Mouse (Mus musculus) liver, embryonic 14.5 days (tissue): Measurements from ENCODE around the gene Mvb12a. TPM values are rescaled to one million over a fixed set of nuclear protein-coding genes. Genes with fewer than 3 reads are reported as not detected.
A peak's percentile ranks its signal among the peaks of the same experiment; 100 is the strongest.

ENCODE experiments used
- ATAC-seq: fragments of 200-750 bp; cut with Nextera tagmentation; 2 replicates; pipeline ENCODE4 v1.8.0; 2017; ENCODE audit warnings: moderate number of reproducible peaks, mild to moderate bottlenecking, moderate library complexity; ENCODE audit not compliant: insufficient read depth
- DNase-seq, 3 experiments: peaks; one replicate each; pipeline ENCODE4 v3.0.0-alpha.2; 2012 to 2013; ENCODE audit warnings: low read depth in 3 of 3, low spot score in 3 of 3
- H3K27ac ChIP-seq: fragments of 300-500 bp; sonication (generic); 2 replicates; pipeline ENCODE4 v1.5.1; 2014; ENCODE audit warnings: moderate library complexity, mild to moderate bottlenecking, control low read depth, inconsistent platforms
- H3K27me3 ChIP-seq: fragments of 300-500 bp; sonication (generic); 2 replicates; pipeline ENCODE4 v1.6.1; 2014; ENCODE audit warnings: mild to moderate bottlenecking, low read length, moderate library complexity; ENCODE audit not compliant: control insufficient read depth, insufficient read depth
- H3K36me3 ChIP-seq: fragments of 300-500 bp; sonication (generic); replicated peaks from 2 replicates; pipeline ENCODE4 v1.6.1; 2014; ENCODE audit warnings: low read depth; ENCODE audit not compliant: control insufficient read depth, insufficient read depth
- H3K4me1 ChIP-seq, 2 experiments: fragments of 200-500 bp in 1 of 2; fragments of 300-500 bp in 1 of 2; sonication (generic) in 1 of 2; replicated peaks; 2 replicates each; pipeline ENCODE4 v1.6.1; 2012 to 2014; ENCODE audit warnings: antibody characterized with exemption in 1 of 2, inconsistent platforms in 1 of 2, low read length in 1 of 2; ENCODE audit not compliant: control insufficient read depth in 2 of 2, insufficient read depth in 2 of 2
- H3K4me2 ChIP-seq: fragments of 300-500 bp; sonication (generic); 2 replicates; pipeline ENCODE4 v1.6.1; 2014; ENCODE audit warnings: low read depth, mild to moderate bottlenecking, control low read depth, moderate library complexity
- H3K4me3 ChIP-seq, 2 experiments: fragments of 200-500 bp in 1 of 2; fragments of 300-500 bp in 1 of 2; sonication (generic) in 1 of 2; 2 replicates each; pipeline ENCODE4 v1.5.1; 2012 to 2014; ENCODE audit warnings: low read depth in 2 of 2, low read length in 2 of 2, mild to moderate bottlenecking in 2 of 2, control low read depth in 1 of 2, inconsistent platforms in 1 of 2, moderate library complexity in 1 of 2; ENCODE audit not compliant: insufficient read depth in 1 of 2
- H3K9ac ChIP-seq: fragments of 300-500 bp; sonication (generic); replicated peaks from 2 replicates; pipeline ENCODE4 v1.6.1; 2014; ENCODE audit warnings: mild to moderate bottlenecking, control low read depth, moderate library complexity
- H3K9me3 ChIP-seq: fragments of 300-500 bp; sonication (generic); 2 replicates; pipeline ENCODE4 v1.6.1; 2016; ENCODE audit warnings: low read length, mixed read lengths; ENCODE audit not compliant: control insufficient read depth
- CTCF ChIP-seq: IDR thresholded peaks from 2 replicates; pipeline ENCODE4 v1.5.1; 2016; ENCODE audit warnings: antibody characterized with exemption, low read depth, control low read depth
- EP300 ChIP-seq: IDR thresholded peaks from 2 replicates; pipeline ENCODE4 v1.6.1; 2016; ENCODE audit warnings: antibody characterized with exemption, low read depth
- WGBS: fragments of 180-500 bp; shearing (Covaris S2); extraction: QIAGEN DNeasy Blood & Tissue Kit; methylation state at CpG from one replicate; pipeline ENCODE4 v1.1.7; 2014; ENCODE audit not compliant: insufficient replicate concordance; 5-methylcytosine and 5-hydroxymethylcytosine counted together
- polyA plus RNA-seq, 2 experiments: library from polyadenylated mRNA; depleted of rRNA in 1 of 2; stranded (reverse) in 1 of 2; unstranded in 1 of 2; fragments of >200 nt; fragmentation: Nextera tagmentation in 1 of 2; extraction: Ambion mirVana in 1 of 2; gene quantifications; 2 replicates each; pipeline versions ENCODE4 v1.2.1 to v1.2.3; 2012 to 2014

The Mvb12a gene
- polyA plus RNA-seq (2012; rRNA removed) (21.1 and 25.6 TPM in 2 replicates), polyA plus RNA-seq (2014; fragmentation: Nextera tagmentation; extraction: Ambion mirVana) (31.1 and 35.2 TPM in 2 replicates)

GRCm38 (mm10) chr8:71542632-71543343, at the start of gene Mvb12a:
Gene Mvb12a (plus strand): TSS chr8:71542922.
- Histone ChIP-seq H3K4me3 (peak within 1 kb of the TSS; percentile 63 to 73), H3K27ac (no peak within 1 kb of the TSS), H3K9me3 (no peaks in the 10 kb centered on the region), H3K4me1 (peaks cover 8 to 9% of the 10 kb centered on the region in 2 experiments), H3K27me3 (no peaks in the 10 kb centered on the region), H3K9ac (peak within 1 kb of the TSS; percentile 56), H3K36me3 (no peaks in the 10 kb centered on the region; the same call in 1 of the 2 replicates), H3K4me2 (peak within 1 kb of the TSS; percentile 83)
- ATAC-seq, result peak; percentile 93
- 0 out of 2 replicates have a peak, but pooled peaks have one; percentile 20 for TF ChIP-seq EP300
- TF ChIP-seq CTCF, result no peak
- WGBS, result under 1% methylated on average over 55 of the region's 55 CpGs
- peak; percentile 94 to 96 (median 96) for DNase-seq

GRCm38 (mm10) chr8:71495039-71495438, 47.7 kb upstream of the Mvb12a start:
- Histone ChIP-seq H3K27me3 (no peaks in the 10 kb centered on the region), H3K27ac (no peak overlapping the region), H3K9ac (no peak overlapping the region), H3K9me3 (no peaks in the 10 kb centered on the region), H3K36me3 (no peaks in the 10 kb centered on the region; the same call in 1 of the 2 replicates), H3K4me1 (peaks cover 0 to 2% of the 10 kb centered on the region in 2 experiments; a peak in 1 of 4 replicates), H3K4me2 (no peak overlapping the region), H3K4me3 (no peak overlapping the region)
- 27% methylated on average over 16 of the region's 16 CpGs for WGBS
- TF ChIP-seq CTCF (peak; percentile 89), EP300 (no peak)
- DNase-seq (peak in 2 of 3 experiments; percentile 46 to 59), ATAC-seq (peak; percentile 38; the same call in 1 of the 2 replicates)

DNA sequence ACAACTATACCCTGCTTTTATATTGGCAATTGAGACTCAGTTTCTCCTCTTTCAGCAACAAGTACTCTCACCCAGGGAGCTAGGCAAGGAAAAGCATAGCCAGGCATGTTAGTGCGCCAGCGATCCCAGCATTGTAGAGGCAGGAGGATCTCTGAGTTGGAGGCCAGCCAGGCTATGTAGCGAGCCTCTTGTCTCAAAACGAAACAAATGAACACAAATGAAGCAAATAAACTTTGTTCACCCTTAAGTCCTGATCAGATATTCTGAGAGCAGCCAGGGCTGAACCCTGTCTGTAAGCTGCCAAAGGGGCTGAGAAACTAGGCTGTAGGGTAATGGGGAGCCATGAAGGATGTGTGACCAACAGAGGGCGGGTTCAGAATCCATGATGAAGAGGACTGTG, 46.9 kb upstream of the Mvb12a start:
- Histone ChIP-seq H3K27ac (no peak overlapping the region), H3K4me1 (peaks cover 0 to 2% of the 10 kb centered on the region in 2 experiments; a peak in 1 of 4 replicates), H3K27me3 (no peaks in the 10 kb centered on the region), H3K4me2 (no peak overlapping the region), H3K9ac (no peak overlapping the region), H3K4me3 (no peak overlapping the region), H3K9me3 (no peaks in the 10 kb centered on the region), H3K36me3 (no peaks in the 10 kb centered on the region; the same call in 1 of the 2 replicates)
- ATAC-seq, result no peak
- no peak for DNase-seq
- 81% methylated on average over 5 of the region's 5 CpGs for WGBS
- TF ChIP-seq CTCF (no peak), EP300 (no peak)

GRCm38 (mm10) chr8:71496481-71496880, 46.2 kb upstream of the Mvb12a start:
- Histone ChIP-seq H3K4me2 (no peak overlapping the region), H3K27me3 (no peaks in the 10 kb centered on the region), H3K4me1 (peaks cover 0 to 2% of the 10 kb centered on the region in 2 experiments; a peak in 1 of 4 replicates), H3K9ac (no peak overlapping the region), H3K27ac (no peak overlapping the region), H3K36me3 (no peaks in the 10 kb centered on the region; the same call in 1 of the 2 replicates), H3K4me3 (no peak overlapping the region), H3K9me3 (no peaks in the 10 kb centered on the region)
- no peak for DNase-seq
- WGBS, result 50% methylated on average over 11 of the region's 11 CpGs
- TF ChIP-seq CTCF (peak; percentile 37), EP300 (no peak)
- no peak for ATAC-seq

- Histone ChIP-seq H3K27me3 (no peaks in the 10 kb centered on the region), H3K4me1 (peaks cover 0 to 2% of the 10 kb centered on the region in 2 experiments; a peak in 1 of 4 replicates), H3K9ac (no peak overlapping the region), H3K36me3 (no peaks in the 10 kb centered on the region; the same call in 1 of the 2 replicates), H3K27ac (no peak overlapping the region), H3K4me2 (no peak overlapping the region), H3K9me3 (no peaks in the 10 kb centered on the region), H3K4me3 (no peak overlapping the region)
- WGBS, result 52% methylated on average over 1 of the region's 1 CpGs
- TF ChIP-seq EP300, result no peak
- TF ChIP-seq CTCF, result no peak
- no peak for ATAC-seq
- no peak for DNase-seq
These were observed 45.6 kb upstream of the Mvb12a start for GRCm38 (mm10) chr8:71497077-71497645.
